Mouse (Mus musculus): Measurements from ENCODE around the gene Trmt6.

- TF ChIP-seq CTCF (conservative IDR thresholded peaks at IDR 0.05; ENCODE audit: low read length), result no peak
- no peak for TF ChIP-seq POU5F1 (IDR thresholded peaks at IDR 0.05; ENCODE audit: borderline replicate concordance, low read length)
These were observed at the start of gene Trmt6, which contains the start of gene Mcm8 for GRCm38 (mm10) chr2:132815608-132816314.

All from E14TG2a.4 (cell line).